Mouse (Mus musculus) intestine, embryonic 14.5 days (tissue): ENCODE data around the gene Pnpla2. TPM values are rescaled to one million over a fixed set of nuclear protein-coding genes. Genes with fewer than 3 reads are reported as not detected.

Experiments used
- ATAC-seq: fragments of 200-750 bp; cut with Nextera tagmentation; replicated peaks from 2 replicates; pipeline ENCODE4 v1.8.0; 2017; ENCODE audit warnings: low read depth, moderate number of reproducible peaks, moderate TSS enrichment, moderate library complexity; ENCODE audit not compliant: low FRiP score, low TSS enrichment
- DNase-seq: peaks from one replicate; pipeline ENCODE4 v3.0.0-alpha.2; 2018; ENCODE audit warnings: low spot score
- H3K27ac ChIP-seq: fragments of 300-500 bp; sonication (generic); 2 replicates; pipeline ENCODE4 v1.5.1; 2014; ENCODE audit warnings: low read depth, mild to moderate bottlenecking, control low read depth
- H3K27me3 ChIP-seq: fragments of 300-500 bp; sonication (generic); replicated peaks from 2 replicates; pipeline ENCODE4 v1.6.1; 2014; ENCODE audit warnings: low read length, control low read depth; ENCODE audit not compliant: control insufficient read depth, insufficient read depth
- H3K36me3 ChIP-seq: fragments of 300-500 bp; sonication (generic); 2 replicates; pipeline ENCODE4 v1.6.1; 2014; ENCODE audit warnings: low read length, control low read depth; ENCODE audit not compliant: control insufficient read depth, insufficient read depth
- H3K4me1 ChIP-seq: fragments of 300-500 bp; sonication (generic); replicated peaks from 2 replicates; pipeline ENCODE4 v1.6.1; 2014; ENCODE audit warnings: low read length, control low read depth, mixed read lengths; ENCODE audit not compliant: control insufficient read depth, insufficient read depth
- H3K4me2 ChIP-seq: fragments of 300-500 bp; sonication (generic); 2 replicates; pipeline ENCODE4 v1.6.1; 2014; ENCODE audit warnings: low read length
- H3K4me3 ChIP-seq: fragments of 300-500 bp; sonication (generic); 2 replicates; pipeline ENCODE4 v1.5.1; 2014; ENCODE audit warnings: low read depth, low read length, control low read depth, mixed read lengths
- H3K9ac ChIP-seq: fragments of 300-500 bp; sonication (generic); 2 replicates; pipeline ENCODE4 v1.6.1; 2014; ENCODE audit warnings: mild to moderate bottlenecking, low read length
- H3K9me3 ChIP-seq: fragments of 300-500 bp; sonication (generic); 2 replicates; pipeline ENCODE4 v1.6.1; 2016; ENCODE audit warnings: low read length, control low read depth; ENCODE audit not compliant: control insufficient read depth
- WGBS: fragments of 180-500 bp; shearing (Covaris S2); extraction: QIAGEN DNeasy Blood & Tissue Kit; methylation state at CpG from one replicate; pipeline ENCODE4 v1.1.7; 2014; 5-methylcytosine and 5-hydroxymethylcytosine counted together
- polyA plus RNA-seq: library from polyadenylated mRNA; unstranded; fragments of >200 nt; fragmentation: Nextera tagmentation; extraction: Ambion mirVana; gene quantifications from 2 replicates; pipeline ENCODE4 v1.2.1, GENCODE M21; 2014

Pnpla2 gene
- polyA plus RNA-seq, 1 experiment from 2014 or later, result 30.2 TPM

DNA sequence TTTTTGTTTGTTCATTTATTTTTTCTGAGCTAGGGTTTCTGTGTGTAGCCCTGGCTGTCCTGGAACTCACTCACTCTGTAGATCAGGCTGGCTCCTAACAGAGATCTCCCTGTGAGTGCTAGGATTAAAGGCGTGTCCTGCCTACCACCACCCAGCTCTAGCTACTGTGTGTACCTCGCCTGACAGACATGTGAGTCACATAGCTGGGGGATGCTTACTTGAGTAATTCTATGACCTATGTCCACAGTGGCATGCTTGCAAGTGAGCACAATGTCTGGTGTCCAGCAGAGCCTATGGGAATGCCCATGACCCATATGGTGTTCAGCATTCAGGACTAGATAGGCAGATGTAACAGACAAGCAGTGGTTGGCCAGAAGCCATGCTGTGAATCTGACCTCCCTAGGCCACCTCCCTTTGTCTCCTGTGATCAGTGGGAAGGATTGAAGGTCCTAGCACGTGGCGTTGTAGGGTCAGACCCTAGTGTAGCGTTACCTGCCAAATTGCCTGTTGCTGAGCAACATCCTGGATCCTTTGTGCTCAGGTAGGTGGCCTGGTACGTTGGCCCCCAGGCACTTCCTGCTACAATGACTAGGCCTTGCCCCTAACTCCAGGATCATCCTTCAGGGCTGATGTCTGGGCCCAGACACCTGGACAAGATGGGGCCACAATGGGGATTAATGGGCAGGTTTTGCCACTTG is 38.7 kb upstream of the Pnpla2 start:
- H3K9me3 ChIP-seq, result no peaks in the 10 kb centered on the region
- DNase-seq (no peak), ATAC-seq (no peak)
- H3K27ac ChIP-seq, result no peak overlapping the region
- H3K36me3 ChIP-seq, result no peaks in the 10 kb centered on the region
- WGBS, result 81% methylated on average over 6 of the region's 6 CpGs
- H3K27me3 ChIP-seq, result no peaks in the 10 kb centered on the region
- no peak overlapping the region for H3K4me2 ChIP-seq
- H3K4me1 ChIP-seq, result peaks cover 7% of the 10 kb centered on the region; the same call in 1 of the 2 replicates
- H3K9ac ChIP-seq, result no peak overlapping the region
- H3K4me3 ChIP-seq, result no peak overlapping the region

DNA sequence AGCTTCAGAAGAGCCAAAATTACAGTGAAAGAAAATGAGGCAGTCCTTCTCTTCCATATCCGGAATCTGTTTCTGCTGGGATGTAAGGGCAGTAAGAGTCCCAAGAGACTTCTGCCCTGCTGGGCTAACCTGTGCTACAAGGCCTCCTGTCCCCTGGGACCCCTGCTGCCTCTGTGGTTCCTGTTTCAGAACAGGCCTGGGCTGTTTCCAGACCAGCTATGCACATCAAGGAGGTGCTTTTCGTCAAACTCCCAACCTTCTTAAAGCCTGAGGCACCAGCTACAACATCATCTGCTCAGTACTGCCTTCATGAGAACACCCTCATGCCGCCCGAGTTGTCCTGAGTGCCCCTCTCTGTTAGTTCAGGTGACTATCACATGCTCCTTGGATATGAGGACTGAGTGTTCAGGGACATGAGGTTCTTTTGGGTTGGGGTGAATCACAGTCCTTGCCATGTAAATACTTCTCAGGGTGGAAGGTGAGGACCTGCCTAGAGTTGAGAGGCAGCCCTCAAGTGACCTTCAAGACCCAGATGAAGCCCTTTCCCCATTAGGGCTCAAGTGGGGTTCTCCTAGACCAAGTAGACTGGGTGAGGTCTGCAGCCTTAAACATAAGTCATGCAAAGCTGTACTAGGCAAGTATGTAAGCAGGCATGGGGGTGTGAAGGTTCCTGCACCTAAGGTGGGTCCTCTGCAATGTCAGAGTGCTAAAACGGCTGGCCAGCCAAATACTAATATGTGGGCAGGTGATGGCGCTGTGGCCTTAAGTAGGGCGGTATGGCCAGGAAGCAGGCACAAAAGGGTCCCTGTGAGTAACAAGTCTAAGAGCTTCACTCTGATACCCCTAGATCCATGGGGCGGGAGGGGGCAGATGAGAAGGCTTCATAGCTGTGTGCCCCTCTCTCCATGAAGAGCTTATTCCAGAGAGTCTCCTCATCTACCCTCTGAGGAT is 37.0 kb upstream of the Pnpla2 start:
- peaks cover 5% of the 10 kb centered on the region; the same call in 1 of the 2 replicates for H3K4me1 ChIP-seq

DNA sequence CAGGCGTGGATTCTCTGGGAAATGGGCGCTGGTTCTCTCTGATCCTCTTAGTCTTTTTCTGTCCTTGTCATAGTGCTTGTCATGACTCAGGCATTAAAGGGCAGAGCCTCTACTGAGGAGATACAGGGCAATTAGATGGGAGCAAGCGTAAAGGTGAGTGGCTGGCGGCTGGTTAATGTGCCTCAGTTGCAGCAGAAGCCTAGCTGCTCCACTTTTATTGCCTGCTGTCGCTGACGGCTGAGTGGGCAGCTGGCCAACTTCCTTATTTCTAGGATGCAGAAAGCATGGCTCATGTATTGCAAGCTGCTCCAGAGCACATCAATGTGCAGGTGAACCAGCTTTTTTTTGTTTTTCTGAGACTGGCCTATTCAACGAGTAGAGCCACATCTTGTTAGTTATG is 36.0 kb upstream of the Pnpla2 start:
- peak; percentile 63 for DNase-seq
- Histone ChIP-seq H3K27me3 (no peaks in the 10 kb centered on the region), H3K27ac (no peak overlapping the region), H3K9ac (no peak overlapping the region), H3K9me3 (no peaks in the 10 kb centered on the region), H3K4me3 (no peak overlapping the region), H3K4me1 (0 out of 2 replicates have a peak, but pooled peaks cover 3% of the 10 kb centered on the region), H3K36me3 (no peaks in the 10 kb centered on the region), H3K4me2 (no peak overlapping the region)
- ATAC-seq, result no peak
- WGBS, result 59% methylated on average over 7 of the region's 7 CpGs

More for the DNA sequence above, 37.0 kb upstream of the Pnpla2 start:
- H3K9me3 ChIP-seq, result no peaks in the 10 kb centered on the region
- H3K9ac ChIP-seq, result no peak overlapping the region
- 68% methylated on average over 8 of the region's 8 CpGs for WGBS
- H3K27ac ChIP-seq, result no peak overlapping the region
- H3K4me2 ChIP-seq, result no peak overlapping the region
- H3K36me3 ChIP-seq, result no peaks in the 10 kb centered on the region
- DNase-seq (no peak), ATAC-seq (no peak)
- H3K27me3 ChIP-seq, result no peaks in the 10 kb centered on the region
- no peak overlapping the region for H3K4me3 ChIP-seq

DNA sequence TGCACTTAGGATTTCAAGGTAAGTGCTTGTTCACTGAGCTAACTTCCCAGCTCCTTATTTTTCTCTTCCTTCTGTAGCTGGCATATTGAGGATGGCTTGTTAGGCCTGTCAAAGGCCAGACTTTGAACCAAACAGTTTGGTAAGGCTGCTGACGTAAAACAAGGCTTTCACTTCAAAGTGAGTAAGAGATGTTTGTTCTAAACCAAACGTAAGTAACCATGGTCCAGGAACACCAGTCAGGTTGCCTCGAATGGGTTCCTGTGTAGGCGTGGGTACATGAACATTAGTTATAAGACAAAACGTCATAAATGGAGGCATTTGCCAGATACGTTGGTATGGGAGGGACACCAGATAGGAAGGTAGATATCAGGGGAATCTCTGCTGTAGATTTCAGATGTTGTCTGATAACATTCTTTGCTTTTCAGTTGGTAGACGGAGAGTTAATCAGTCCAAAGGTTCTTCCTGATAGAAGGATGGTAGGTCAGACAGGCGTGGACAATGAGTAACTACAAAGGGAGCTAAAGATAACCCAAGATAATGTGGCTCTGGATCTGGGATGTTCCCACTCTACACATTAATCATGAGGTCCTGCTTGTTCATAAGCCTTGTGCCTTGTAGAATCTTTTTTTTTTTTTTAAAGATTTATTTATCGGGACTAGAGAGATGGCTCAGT is 34.8 kb upstream of the Pnpla2 start:
- H3K4me3 ChIP-seq, result no peak overlapping the region
- no peak for DNase-seq
- H3K4me1 ChIP-seq, result no peaks in the 10 kb centered on the region
- H3K9ac ChIP-seq, result no peak overlapping the region
- H3K4me2 ChIP-seq, result no peak overlapping the region
- H3K36me3 ChIP-seq, result no peaks in the 10 kb centered on the region
- whole genome bisulfite sequencing, result 68% methylated on average over 9 of the region's 9 CpGs
- ATAC-seq, result no peak
- H3K9me3 ChIP-seq, result no peaks in the 10 kb centered on the region
- H3K27me3 ChIP-seq, result no peaks in the 10 kb centered on the region
- no peak overlapping the region for H3K27ac ChIP-seq

DNA sequence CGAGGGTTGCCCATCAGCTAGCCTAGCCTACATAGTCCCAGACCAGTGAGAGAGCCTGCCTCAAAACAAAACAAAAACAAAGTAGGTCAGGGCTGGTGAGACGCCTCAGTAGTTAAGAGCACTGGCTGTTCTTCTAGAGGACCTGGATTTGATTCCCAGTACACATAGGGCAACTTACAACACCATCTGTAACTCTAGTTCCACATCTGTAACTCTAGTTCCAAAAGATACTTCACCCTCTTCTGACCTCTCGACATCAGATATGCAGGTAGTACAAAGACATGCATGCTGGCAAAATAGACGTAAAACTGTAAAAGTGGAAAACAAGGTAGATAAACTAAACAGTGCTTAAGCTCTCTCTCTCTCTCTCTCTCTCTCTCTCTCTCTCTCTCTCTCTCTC is 31.2 kb upstream of the Pnpla2 start:
- DNase-seq (no peak), ATAC-seq (no peak)
- Histone ChIP-seq H3K27me3 (no peaks in the 10 kb centered on the region), H3K9ac (no peak overlapping the region), H3K27ac (no peak overlapping the region), H3K4me3 (no peak overlapping the region), H3K4me2 (no peak overlapping the region), H3K36me3 (no peaks in the 10 kb centered on the region), H3K4me1 (no peaks in the 10 kb centered on the region), H3K9me3 (no peaks in the 10 kb centered on the region)
- whole genome bisulfite sequencing, result 72% methylated on average over 4 of the region's 4 CpGs

DNA sequence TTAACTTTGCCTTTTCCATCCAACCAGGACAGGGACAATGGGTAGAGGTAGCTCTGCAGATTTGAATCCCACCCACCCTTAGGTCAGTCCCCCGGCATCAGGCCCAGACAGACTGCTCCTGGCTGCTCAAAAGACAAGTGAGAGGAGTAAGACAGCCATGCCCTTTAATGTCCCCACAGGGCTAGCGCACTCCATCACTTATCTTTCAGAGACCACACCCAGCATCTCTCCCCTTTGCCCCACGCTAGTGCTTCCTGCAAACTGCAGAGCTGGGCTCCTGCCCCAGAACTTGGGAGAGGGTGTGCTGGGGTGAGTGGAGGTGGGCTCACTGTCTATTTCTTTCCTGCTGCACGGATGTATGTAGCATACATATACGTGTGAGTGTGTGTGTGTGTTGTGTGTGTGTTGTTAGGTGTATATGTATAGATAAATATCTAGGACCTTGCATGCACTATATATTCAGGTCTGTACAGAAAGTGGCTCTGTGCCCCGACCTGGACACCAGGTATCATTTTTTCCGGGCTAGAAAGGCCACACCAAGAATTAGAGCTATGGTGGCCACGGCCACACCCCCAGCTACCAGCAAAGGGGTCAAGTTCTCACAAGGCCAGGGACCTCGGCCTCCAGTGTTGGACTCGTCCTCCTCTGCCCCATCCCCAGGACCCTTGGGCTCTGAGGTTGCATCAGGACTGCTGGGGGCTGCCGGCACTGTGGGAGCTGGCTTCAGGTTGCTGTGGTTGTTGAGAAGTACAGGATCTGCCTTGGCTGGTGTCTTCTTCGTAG is 27.9 kb upstream of the Pnpla2 start:
- H3K36me3 ChIP-seq, result peaks cover 19% of the 10 kb centered on the region
- H3K9me3 ChIP-seq, result no peaks in the 10 kb centered on the region
- no peak for ATAC-seq
- H3K27me3 ChIP-seq, result no peaks in the 10 kb centered on the region
- H3K4me1 ChIP-seq, result peaks cover 3% of the 10 kb centered on the region; the same call in 1 of the 2 replicates
- no peak overlapping the region for H3K4me2 ChIP-seq
- H3K4me3 ChIP-seq, result no peak overlapping the region
- WGBS, result 79% methylated on average over 12 of the region's 12 CpGs
- H3K27ac ChIP-seq, result no peak overlapping the region
- no peak for DNase-seq
- H3K9ac ChIP-seq, result no peak overlapping the region

DNA sequence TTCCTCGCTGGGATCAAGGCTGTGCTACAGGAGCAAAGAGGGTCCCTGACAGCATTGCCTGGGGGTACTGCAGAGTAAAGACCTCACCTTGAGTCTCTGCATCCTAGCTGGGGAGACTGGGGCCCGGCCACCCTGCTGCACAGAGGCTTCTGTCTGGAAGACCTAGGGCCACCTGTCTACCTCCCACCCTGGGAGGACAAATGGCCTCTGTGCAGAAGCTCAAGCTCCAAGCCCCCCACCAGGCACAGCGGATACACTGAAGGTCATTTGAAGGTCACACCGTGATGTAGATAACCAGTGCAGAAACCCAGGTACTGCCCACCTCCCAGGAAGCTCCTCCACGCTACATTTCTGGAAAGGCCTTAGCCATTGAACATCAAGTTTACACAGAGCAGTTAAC is 26.3 kb upstream of the Pnpla2 start:
- WGBS, result 50% methylated on average over 5 of the region's 5 CpGs

DNA sequence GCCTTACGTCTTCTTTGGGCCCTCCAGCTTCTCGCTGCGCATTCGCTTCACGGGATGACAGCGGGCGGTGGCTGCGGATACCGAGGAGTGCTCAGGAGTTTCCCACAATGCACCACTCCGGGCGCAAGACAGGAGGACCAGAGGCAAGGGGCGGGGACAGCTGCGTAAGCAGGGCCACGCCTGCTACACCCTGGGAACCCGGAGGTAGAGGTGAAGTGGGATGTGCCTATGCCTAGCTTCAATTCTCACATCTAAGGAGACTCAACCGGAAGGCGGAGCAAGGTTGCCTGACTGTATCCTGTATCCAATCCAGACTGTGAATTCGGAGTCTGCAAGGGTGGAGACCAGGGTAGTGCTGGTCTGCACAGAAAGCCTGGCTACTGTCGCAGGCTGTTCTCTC is 25.7 kb upstream of the Pnpla2 start, which contains the start of gene Cend1:
TSS of gene Cend1 (minus strand) at position 182 of the 400 bp plus-strand sequence.
- 5% methylated on average over 19 of the region's 19 CpGs for WGBS
- no peak within 1 kb of the TSS for H3K9ac ChIP-seq

More for the DNA sequence above, 26.3 kb upstream of the Pnpla2 start:
- no peak overlapping the region for H3K4me3 ChIP-seq
- DNase-seq (no peak), ATAC-seq (no peak)
- H3K4me2 ChIP-seq, result peak overlapping the region; percentile 29
- H3K9ac ChIP-seq, result no peak overlapping the region
- H3K9me3 ChIP-seq, result no peaks in the 10 kb centered on the region
- peaks cover 34% of the 10 kb centered on the region for H3K36me3 ChIP-seq
- H3K27me3 ChIP-seq, result no peaks in the 10 kb centered on the region
- peaks cover 3% of the 10 kb centered on the region; the same call in 1 of the 2 replicates for H3K4me1 ChIP-seq
- H3K27ac ChIP-seq, result no peak overlapping the region

More for the DNA sequence above, 25.7 kb upstream of the Pnpla2 start, which contains the start of gene Cend1:
- peak; percentile 56; the same call in 1 of the 2 replicates for ATAC-seq
- Histone ChIP-seq H3K27ac (no peak within 1 kb of the TSS), H3K4me2 (peak within 1 kb of the TSS; percentile 29), H3K4me1 (peaks cover 7% of the 10 kb centered on the region), H3K36me3 (peaks cover 37% of the 10 kb centered on the region), H3K27me3 (no peaks in the 10 kb centered on the region), H3K4me3 (0 out of 2 replicates have a peak within 1 kb of the TSS, but pooled peaks have one; percentile 4), H3K9me3 (no peaks in the 10 kb centered on the region)
- DNase-seq, result peak; percentile 63
